Mouse (Mus musculus): Measurements from ENCODE around the gene Trem2. TPM values are rescaled to one million over a fixed set of nuclear protein-coding genes. Genes with fewer than 3 reads are reported as not detected.

The Trem2 gene
- polyA plus RNA-seq, 1 experiment from 2014 or later: 5.8 TPM

DNA sequence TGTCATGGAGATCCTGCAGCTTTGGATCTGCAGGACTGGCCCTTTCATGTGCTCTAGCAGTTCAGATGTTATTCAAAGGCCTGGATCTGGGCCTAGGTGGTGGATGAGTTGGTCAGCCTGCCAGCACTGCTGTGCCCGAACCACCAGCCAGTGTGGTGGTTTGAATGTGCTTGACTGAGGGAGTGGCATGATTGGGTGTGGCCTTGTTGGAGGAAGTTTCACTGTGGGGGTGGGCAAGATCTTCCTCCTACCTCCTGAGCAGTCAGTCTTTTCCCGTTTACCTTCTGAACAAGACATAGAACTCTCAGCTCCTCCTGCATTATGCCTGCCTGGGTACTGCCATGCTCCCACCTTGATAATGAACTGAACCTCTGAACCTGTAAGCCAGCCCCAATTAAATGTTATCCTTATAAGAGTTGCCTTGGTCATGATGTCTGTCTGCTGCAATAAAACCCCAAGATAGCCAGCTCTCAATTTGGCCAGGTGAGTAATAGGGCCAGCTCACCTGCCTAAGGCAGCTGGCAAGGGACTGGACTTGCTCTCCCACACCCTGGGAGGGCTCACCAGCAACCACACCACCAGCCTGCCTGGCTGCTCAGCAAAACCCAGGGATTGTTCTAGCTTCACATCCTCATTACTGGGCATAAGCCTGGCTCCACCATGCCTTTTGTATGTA is 39.7 kb downstream of the Trem2 start:
- H3K27me3 ChIP-seq: no peaks in the 10 kb centered on the region
- WGBS: 72% methylated on average over 2 of the region's 2 CpGs
- no peaks in the 10 kb centered on the region for H3K4me1 ChIP-seq (replicated peaks)
- H3K9me3 ChIP-seq: no peaks in the 10 kb centered on the region
- H3K9ac ChIP-seq: no peak overlapping the region
- H3K4me3 ChIP-seq: no peak overlapping the region
- H3K4me2 ChIP-seq: no peak overlapping the region
- H3K36me3 ChIP-seq: peaks cover 54% of the 10 kb centered on the region
- no peak overlapping the region for H3K27ac ChIP-seq (replicated peaks)
- ATAC-seq (ENCODE audit: low read depth): no peak

DNA sequence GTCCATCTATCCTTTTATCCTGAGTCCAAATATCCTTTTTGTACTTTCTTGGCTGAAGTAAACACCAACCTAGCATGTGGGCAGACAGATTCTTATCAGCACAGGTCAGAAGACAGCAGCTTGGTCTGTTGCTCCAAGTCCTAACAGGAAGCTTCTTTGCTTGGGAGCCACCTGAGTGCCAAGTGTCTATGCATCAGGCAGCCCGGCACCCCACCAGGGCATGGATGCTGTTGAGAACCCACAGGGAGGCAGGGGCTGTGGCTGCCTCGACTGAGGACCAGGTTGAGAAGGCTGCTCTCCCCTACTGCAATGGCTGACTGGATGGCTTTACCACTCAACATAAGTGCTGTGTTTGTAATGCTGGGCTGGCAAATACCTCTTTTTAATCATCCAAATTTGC is 42.5 kb downstream of the Trem2 start:
- WGBS: 91% methylated on average over 2 of the region's 2 CpGs
- Histone ChIP-seq H3K27me3 (no peaks in the 10 kb centered on the region), H3K9me3 (no peaks in the 10 kb centered on the region), H3K4me2 (no peak overlapping the region), H3K4me1 (replicated peaks) (no peaks in the 10 kb centered on the region), H3K36me3 (peaks cover 81% of the 10 kb centered on the region), H3K27ac (replicated peaks) (no peak overlapping the region), H3K4me3 (no peak overlapping the region), H3K9ac (no peak overlapping the region)
- no peak for ATAC-seq (ENCODE audit: low read depth)

DNA sequence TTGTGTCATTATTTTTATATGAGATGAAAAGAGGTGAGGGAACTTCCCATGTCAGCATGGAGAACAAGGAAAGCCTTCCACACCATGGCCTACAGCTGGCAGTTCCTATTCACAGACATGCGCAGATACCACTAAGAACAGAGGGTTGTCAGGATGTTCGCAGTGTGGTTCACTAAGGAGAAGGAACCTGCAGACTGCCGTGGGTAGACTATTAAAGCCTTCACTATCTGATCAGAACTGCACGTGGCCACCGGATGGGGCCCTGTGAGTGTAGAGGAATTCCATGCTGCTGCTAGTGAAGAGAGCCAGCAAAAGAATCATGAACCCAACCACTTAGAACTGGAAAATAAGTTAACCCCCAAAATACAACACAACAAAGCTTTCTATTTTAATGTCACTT is 43.2 kb downstream of the Trem2 start:
- Histone ChIP-seq H3K9me3 (no peaks in the 10 kb centered on the region), H3K4me2 (no peak overlapping the region), H3K36me3 (peaks cover 89% of the 10 kb centered on the region), H3K9ac (no peak overlapping the region), H3K4me3 (no peak overlapping the region), H3K27ac (replicated peaks) (no peak overlapping the region), H3K27me3 (no peaks in the 10 kb centered on the region), H3K4me1 (replicated peaks) (no peaks in the 10 kb centered on the region)
- 94% methylated on average over 5 of the region's 5 CpGs for WGBS
- ATAC-seq (ENCODE audit: low read depth): no peak

DNA sequence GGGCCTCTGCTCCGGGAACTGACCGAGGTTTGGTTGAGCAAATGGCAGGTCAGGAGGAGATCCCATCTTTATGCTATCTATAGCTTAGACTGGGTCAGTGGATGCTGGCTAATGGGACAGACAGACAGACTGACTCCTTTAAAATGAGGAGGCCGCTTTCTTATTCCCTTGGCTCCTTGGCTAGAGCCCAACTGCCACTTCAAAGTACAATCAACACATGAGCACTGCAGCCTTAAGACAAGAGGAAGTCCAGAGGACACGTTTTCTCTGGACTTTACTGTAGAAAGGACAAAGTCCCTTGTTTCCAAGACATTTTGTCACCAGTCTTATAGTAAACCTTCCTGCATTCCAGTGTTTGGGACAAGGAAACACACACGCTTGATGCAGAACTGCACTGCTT is 45.2 kb downstream of the Trem2 start:
- Histone ChIP-seq H3K9ac (no peak overlapping the region), H3K27me3 (no peaks in the 10 kb centered on the region), H3K27ac (replicated peaks) (no peak overlapping the region), H3K4me2 (no peak overlapping the region), H3K4me3 (no peak overlapping the region), H3K36me3 (peaks cover 95% of the 10 kb centered on the region), H3K4me1 (replicated peaks) (no peaks in the 10 kb centered on the region), H3K9me3 (no peaks in the 10 kb centered on the region)
- 95% methylated on average over 5 of the region's 5 CpGs for WGBS
- no peak for ATAC-seq (ENCODE audit: low read depth)

DNA sequence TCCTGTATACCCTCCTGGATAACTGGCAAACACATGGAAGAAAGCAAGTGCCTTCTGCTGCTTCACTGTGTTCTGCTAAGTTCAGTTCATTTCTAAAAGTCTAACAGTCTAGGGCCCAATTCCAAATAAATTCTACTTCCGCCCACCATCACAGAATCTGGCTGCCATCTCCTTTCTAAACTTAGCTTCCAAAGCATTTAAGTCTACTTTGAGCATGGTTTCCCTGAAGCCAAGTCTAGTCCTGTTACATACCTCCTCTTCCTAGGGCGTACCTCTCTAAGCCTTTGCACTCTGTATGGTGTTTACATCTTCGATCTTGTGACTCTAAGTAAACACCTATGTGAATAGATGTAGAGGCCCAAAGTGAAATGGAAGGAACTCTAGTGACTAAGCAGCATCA is 46.4 kb downstream of the Trem2 start:
- no peak overlapping the region for H3K27ac ChIP-seq (replicated peaks)
- H3K4me3 ChIP-seq: no peak overlapping the region
- peaks cover 88% of the 10 kb centered on the region for H3K36me3 ChIP-seq
- WGBS: 96% methylated on average over 3 of the region's 3 CpGs
- ATAC-seq (ENCODE audit: low read depth): no peak
- no peaks in the 10 kb centered on the region for H3K9me3 ChIP-seq
- no peak overlapping the region for H3K9ac ChIP-seq
- no peaks in the 10 kb centered on the region for H3K27me3 ChIP-seq
- H3K4me1 ChIP-seq (replicated peaks): no peaks in the 10 kb centered on the region
- no peak overlapping the region for H3K4me2 ChIP-seq

DNA sequence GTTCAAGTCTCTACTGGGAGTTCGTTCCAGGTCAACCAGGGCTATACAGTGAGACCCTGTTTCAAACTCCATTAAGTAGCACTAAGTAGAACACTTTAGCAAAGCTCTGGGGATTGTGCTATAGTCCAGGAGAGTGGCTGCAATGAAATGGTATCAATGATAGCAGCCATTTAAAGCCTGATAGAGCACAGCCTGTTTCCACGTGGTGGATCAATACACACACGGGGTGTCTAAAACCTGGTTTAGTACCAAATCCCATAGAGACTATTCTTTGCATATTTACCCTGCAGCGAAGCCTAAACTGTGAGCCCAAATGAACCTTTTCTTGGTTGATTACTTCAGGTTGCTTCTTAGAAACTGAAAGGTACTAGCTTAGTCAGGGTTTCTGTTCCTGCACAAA is 55.5 kb downstream of the Trem2 start:
- Histone ChIP-seq H3K4me2 (no peak overlapping the region), H3K9ac (no peak overlapping the region), H3K9me3 (no peaks in the 10 kb centered on the region), H3K4me3 (no peak overlapping the region), H3K27me3 (no peaks in the 10 kb centered on the region), H3K27ac (replicated peaks) (no peak overlapping the region), H3K36me3 (peaks cover 27% of the 10 kb centered on the region), H3K4me1 (replicated peaks) (peaks cover 7% of the 10 kb centered on the region; the same call in 1 of the 2 replicates)
- WGBS: 76% methylated on average over 4 of the region's 4 CpGs
- ATAC-seq (ENCODE audit: low read depth): no peak

DNA sequence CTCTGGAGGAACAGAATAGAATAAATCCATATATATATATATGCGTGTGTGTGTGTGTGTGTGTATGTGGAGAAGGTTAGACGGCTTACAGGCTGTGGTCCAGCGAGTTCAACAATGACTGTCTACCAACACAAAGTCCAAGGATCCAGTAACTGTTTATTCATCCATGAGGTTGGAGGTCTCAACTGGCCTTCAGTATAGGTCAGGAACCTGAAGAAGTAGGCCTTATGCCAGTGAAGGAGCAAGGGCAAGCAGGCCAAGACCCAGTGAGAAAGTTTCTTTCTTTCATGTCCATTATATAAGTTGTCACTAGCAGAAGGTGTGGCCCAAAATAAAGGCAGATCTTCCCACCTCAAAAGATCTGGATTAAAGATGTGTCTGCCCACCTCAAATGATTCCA is 56.5 kb downstream of the Trem2 start:
- no peak for ATAC-seq (ENCODE audit: low read depth)
- 92% methylated on average over 3 of the region's 3 CpGs for WGBS
- H3K36me3 ChIP-seq: peaks cover 23% of the 10 kb centered on the region
- H3K4me2 ChIP-seq: no peak overlapping the region
- no peaks in the 10 kb centered on the region for H3K27me3 ChIP-seq
- H3K9ac ChIP-seq: no peak overlapping the region
- H3K27ac ChIP-seq (replicated peaks): no peak overlapping the region
- H3K4me3 ChIP-seq: no peak overlapping the region
- no peaks in the 10 kb centered on the region for H3K9me3 ChIP-seq
- H3K4me1 ChIP-seq (replicated peaks): peaks cover 16% of the 10 kb centered on the region

Other genes starting within 250 kb of the Trem2 start
- not detected in 2 replicates for gene 9830107B12Rik, start 200.1 kb upstream of the Trem2 start, polyA plus RNA-seq (2015; fragmentation: Nextera tagmentation; extraction: Ambion mirVana)
- not detected in 2 replicates for gene A530064D06Rik, start 179.1 kb upstream of the Trem2 start, polyA plus RNA-seq (2015; fragmentation: Nextera tagmentation; extraction: Ambion mirVana)
- gene Trem1, start 113.6 kb upstream of the Trem2 start, polyA plus RNA-seq (2015; fragmentation: Nextera tagmentation; extraction: Ambion mirVana): 0.06 TPM in 1 of 2 replicates, not detected in the other
- gene Trem3, start 98.6 kb upstream of the Trem2 start, polyA plus RNA-seq (2015; fragmentation: Nextera tagmentation; extraction: Ambion mirVana): 0.27 TPM in 1 of 2 replicates, not detected in the other
- gene Treml4, start 82.1 kb upstream of the Trem2 start, polyA plus RNA-seq (2015; fragmentation: Nextera tagmentation; extraction: Ambion mirVana): 1.1 TPM in 1 of 2 replicates, not detected in the other
- gene Treml2, start 46.9 kb upstream of the Trem2 start, polyA plus RNA-seq (2015; fragmentation: Nextera tagmentation; extraction: Ambion mirVana): 0.70 TPM in 1 of 2 replicates, not detected in the other
- 0.07 and 0.24 TPM in 2 replicates for gene B430306N03Rik, start 30.3 kb upstream of the Trem2 start, polyA plus RNA-seq (2015; fragmentation: Nextera tagmentation; extraction: Ambion mirVana)
- gene Treml1, start 13.5 kb downstream of the Trem2 start, polyA plus RNA-seq (2015; fragmentation: Nextera tagmentation; extraction: Ambion mirVana): 0.99 and 1.2 TPM in 2 replicates
- gene Nfya, start 63.5 kb downstream of the Trem2 start, polyA plus RNA-seq (2015; fragmentation: Nextera tagmentation; extraction: Ambion mirVana): 12.1 and 15.9 TPM in 2 replicates
- gene Oard1, start 63.6 kb downstream of the Trem2 start, polyA plus RNA-seq (2015; fragmentation: Nextera tagmentation; extraction: Ambion mirVana): 46.2 and 47.2 TPM in 2 replicates
- gene Apobec2, start 86.5 kb downstream of the Trem2 start, polyA plus RNA-seq (2015; fragmentation: Nextera tagmentation; extraction: Ambion mirVana): 0.80 and 2.4 TPM in 2 replicates
- gene Tspo2, start 105.1 kb downstream of the Trem2 start, polyA plus RNA-seq (2015; fragmentation: Nextera tagmentation; extraction: Ambion mirVana): 0.47 and 1.3 TPM in 2 replicates
- 0.17 and 0.18 TPM in 2 replicates for gene Unc5cl, start 108.5 kb downstream of the Trem2 start, polyA plus RNA-seq (2015; fragmentation: Nextera tagmentation; extraction: Ambion mirVana)